In genomic region chr1:57839863-57840262, GRCm38 (mm10) we compare ENCODE assay signal across 25 mouse cellular contexts.
DNase-seq lines count a peak whose midpoint lies in the region; ATAC-seq and TF ChIP-seq lines count a peak whose summit lies in the region.
"Had no signal": no experiment of that assay in that cellular context is flagged by ENCODE, and none has a peak within 500 bp of the region (broad histone marks: within the 10 kb centered on the region; RNA-seq: fewer than 3 reads in every experiment).

No protein-coding gene starts in this region.

- H3K36me3 ChIP-seq in heart, embryonic 11.5 days (ENCODE audit: control insufficient read depth, insufficient read depth, low read length): no peaks in the 10 kb centered on the region
- no peaks in the 10 kb centered on the region for H3K36me3 ChIP-seq in CH12.LX (replicated peaks in 1 of 2; ENCODE audit: control insufficient read depth in 1 of 2, insufficient read depth in 1 of 2, low read length in 1 of 2)
- H3K36me3 ChIP-seq: forebrain, embryonic 15.5 days; heart, embryonic 12.5 days; hindbrain, embryonic 10.5 days; midbrain, embryonic 15.5 days; neural tube, embryonic 15.5 days had no signal

- no peak for ATAC-seq in heart, embryonic 11.5 days (replicated peaks; ENCODE audit: insufficient number of reproducible peaks, low FRiP score, low TSS enrichment)
- ATAC-seq in megakaryocyte, adult 5-6 weeks (ENCODE audit: poor library complexity, severe bottlenecking): 0 out of 2 replicates have a peak, but pooled peaks have one; percentile 30
- ATAC-seq: activated CD4-positive, CD25-positive, alpha-beta regulatory T cell, adult 4 months; forebrain, embryonic 15.5 days; lung, postnatal 0 days; midbrain, embryonic 15.5 days had no signal

- WGBS in heart, embryonic 11.5 days (ENCODE audit: insufficient replicate concordance): 75% methylated on average over 6 of the region's 6 CpGs

- TF ChIP-seq RAD21 in CH12.LX (IDR thresholded peaks at IDR 0.05; ENCODE audit: low read depth, low read length): no peak; the same call in none of the 2 replicates

- H3K4me3 ChIP-seq in heart, embryonic 11.5 days (ENCODE audit: low read depth, low read length): no peak overlapping the region
- no peak overlapping the region for H3K4me3 ChIP-seq in CH12.LX (replicated peaks in 1 of 3; ENCODE audit: low read depth in 2 of 3, low read length in 2 of 3, poor library complexity in 1 of 3)
- H3K4me3 ChIP-seq: erythroblast, embryonic 14.5 days; forebrain, embryonic 15.5 days; heart, embryonic 12.5 days; hindbrain, embryonic 10.5 days; limb, embryonic 15.5 days; liver, embryonic 15.5 days; megakaryocyte, embryonic 14.5 days; midbrain, embryonic 15.5 days; myocyte; neural tube, embryonic 15.5 days had no signal

- no peak overlapping the region for H3K4me2 ChIP-seq in heart, embryonic 11.5 days
- H3K4me2 ChIP-seq in CH12.LX (ENCODE audit: insufficient read depth, low read depth, poor library complexity, severe bottlenecking): peak overlapping the region; percentile 42
- H3K4me2 ChIP-seq: forebrain, embryonic 15.5 days; heart, embryonic 12.5 days; limb, embryonic 15.5 days; liver, embryonic 15.5 days; midbrain, embryonic 15.5 days; neural tube, embryonic 15.5 days had no signal

- no peaks in the 10 kb centered on the region for H3K27me3 ChIP-seq in heart, embryonic 11.5 days (ENCODE audit: control insufficient read depth, insufficient read depth, low read length)
- no peaks in the 10 kb centered on the region for H3K27me3 ChIP-seq in CH12.LX (replicated peaks)
- H3K27me3 ChIP-seq: forebrain, embryonic 15.5 days; heart, embryonic 12.5 days; limb, embryonic 15.5 days; liver, embryonic 15.5 days; megakaryocyte, embryonic 14.5 days; midbrain, embryonic 15.5 days; neural tube, embryonic 15.5 days had no signal

- in situ Hi-C loops in CH12.LX (cut with MboI; ENCODE audit: low pct_ligation_motif_present, low pct_unique_long_range_greater_than_20kb, low sequenced_read_pairs): no loop called here

- H3K79me2 ChIP-seq in CH12.LX (replicated peaks; ENCODE audit: control insufficient read depth, extremely low read depth, insufficient read depth, poor library complexity, severe bottlenecking): no peaks in the 10 kb centered on the region

- dilution Hi-C loops in CH12.LX (cut with MboI; ENCODE audit: extremely low pct_ligation_motif_present, extremely low pct_unique_long_range_greater_than_20kb, low sequenced_read_pairs): no loop called here

- no peak for TF ChIP-seq POLR2A in CH12.LX (IDR thresholded peaks at IDR 0.05; ENCODE audit: low read depth, low read length)

- TF ChIP-seq CTCF in CH12.LX (conservative IDR thresholded peaks at IDR 0.05 in 1 of 2, IDR thresholded peaks at IDR 0.05 in 1 of 2; ENCODE audit: low read depth in 2 of 2, low read length in 2 of 2): peak in 1 of 2 experiments; percentile 35; a peak in 2 of 4 replicates

- no peak overlapping the region for H3K27ac ChIP-seq in heart, embryonic 11.5 days (ENCODE audit: low read depth, low read length)
- H3K27ac ChIP-seq in CH12.LX (ENCODE audit: insufficient read depth, low read depth): no peak overlapping the region; the same call in 1 of the 2 replicates
- H3K27ac ChIP-seq: forebrain, embryonic 15.5 days; hindbrain, embryonic 10.5 days; limb, embryonic 15.5 days; liver, embryonic 15.5 days; midbrain, embryonic 15.5 days; neural tube, embryonic 15.5 days had no signal

- no peak overlapping the region for H3K9ac ChIP-seq in heart, embryonic 11.5 days (ENCODE audit: low read depth, low read length)
- H3K9ac ChIP-seq in CH12.LX (ENCODE audit: insufficient read depth, low read depth): peak overlapping the region; percentile 1; the same call in 1 of the 2 replicates
- H3K9ac ChIP-seq: forebrain, embryonic 15.5 days; heart, embryonic 12.5 days; limb, embryonic 15.5 days; liver, embryonic 15.5 days; midbrain, embryonic 15.5 days; neural tube, embryonic 15.5 days had no signal

- H3K9me3 ChIP-seq in heart, embryonic 11.5 days (replicated peaks; ENCODE audit: control insufficient read depth, low read length): no peaks in the 10 kb centered on the region
- H3K9me3 ChIP-seq in CH12.LX (replicated peaks; ENCODE audit: low read length): no peaks in the 10 kb centered on the region
- H3K9me3 ChIP-seq: forebrain, embryonic 15.5 days; heart, embryonic 12.5 days; hindbrain, embryonic 10.5 days; limb, embryonic 15.5 days; liver, embryonic 15.5 days; megakaryocyte, embryonic 14.5 days; midbrain, embryonic 15.5 days; neural tube, embryonic 15.5 days had no signal

- H3K4me1 ChIP-seq in heart, embryonic 11.5 days (ENCODE audit: control insufficient read depth, insufficient read depth, low read length): no peaks in the 10 kb centered on the region
- H3K4me1 ChIP-seq in CH12.LX (ENCODE audit: control insufficient read depth in 1 of 2, insufficient read depth in 2 of 2): peaks cover 14 to 49% of the 10 kb centered on the region in 2 experiments
- H3K4me1 ChIP-seq: forebrain, embryonic 15.5 days; heart, embryonic 12.5 days; liver, embryonic 15.5 days; megakaryocyte, embryonic 14.5 days; midbrain, embryonic 15.5 days; neural tube, embryonic 15.5 days had no signal

- peak; percentile 27 for DNase-seq in heart, adult 11 months
- peak; percentile 64 for DNase-seq in CH12.LX (ENCODE audit: extremely low read depth)
- peak; percentile 88 for DNase-seq in thymus, postnatal 14 days
- no peak for DNase-seq in embryo, embryonic 10.5 days (ENCODE audit: low spot score)
- no peak for DNase-seq in urinary bladder, postnatal 36 days (ENCODE audit: low spot score in 2 of 2)
- DNase-seq in urinary bladder, postnatal 10 days (ENCODE audit: low spot score): no peak
- DNase-seq: adrenal gland, postnatal 14 days; cerebellum, adult 11 months; cerebellum, postnatal 36 days; kidney, adult 2 months; kidney, postnatal 14 days had no signal

- 0 out of 2 replicates have a peak, but pooled peaks have one; percentile 49 for TF ChIP-seq EP300 in CH12.LX (IDR thresholded peaks at IDR 0.05; ENCODE audit: low read length)

TF ChIP-seq in CH12.LX, 34 proteins besides CTCF, POLR2A, EP300 and RAD21:
- TF ChIP-seq UBTF (IDR thresholded peaks at IDR 0.05; ENCODE audit: low read depth, low read length) (no peak), MAZ (IDR thresholded peaks at IDR 0.05; ENCODE audit: low read depth, low read length) (no peak), ELF1 (IDR thresholded peaks at IDR 0.05; ENCODE audit: low read depth, low read length) (no peak), JUN (IDR thresholded peaks at IDR 0.05; ENCODE audit: insufficient read depth, low read depth, low read length) (no peak), SIN3A (IDR thresholded peaks at IDR 0.05; ENCODE audit: low read length) (peak; percentile 86), CHD2 (IDR thresholded peaks at IDR 0.05; ENCODE audit: low read length) (no peak), MAFK (IDR thresholded peaks at IDR 0.05; ENCODE audit: insufficient replicate concordance, low read length) (0 out of 2 replicates have a peak, but pooled peaks have one; percentile 21), PAX5 (IDR thresholded peaks at IDR 0.05; ENCODE audit: low read length) (no peak), HCFC1 (IDR thresholded peaks at IDR 0.05; ENCODE audit: low read depth, low read length) (no peak), POLR2AphosphoS2 (IDR thresholded peaks at IDR 0.05; ENCODE audit: low read depth, low read length) (no peak), SMC3 (IDR thresholded peaks at IDR 0.05; ENCODE audit: low read depth, low read length) (peak; percentile 31), NRF1 (IDR thresholded peaks at IDR 0.05; ENCODE audit: low read depth, low read length) (no peak), MYC (IDR thresholded peaks at IDR 0.05; ENCODE audit: low read depth, low read length) (0 out of 2 replicates have a peak, but pooled peaks have one; percentile 37), TCF12 (IDR thresholded peaks at IDR 0.05; ENCODE audit: low read depth, low read length) (peak; percentile 80), ZMIZ1 (IDR thresholded peaks at IDR 0.05; ENCODE audit: low read depth, low read length) (no peak), BHLHE40 (IDR thresholded peaks at IDR 0.05; ENCODE audit: low read depth, low read length) (peak; percentile 61), TBP (conservative IDR thresholded peaks at IDR 0.05; ENCODE audit: low read depth, low read length) (no peak), KAT2A (IDR thresholded peaks at IDR 0.05; ENCODE audit: insufficient replicate concordance, low read length) (no peak), GABPA (IDR thresholded peaks at IDR 0.05; ENCODE audit: insufficient replicate concordance, low read depth, low read length) (no peak), USF2 (conservative IDR thresholded peaks at IDR 0.05; ENCODE audit: low read depth, low read length) (no peak), NELFE (IDR thresholded peaks at IDR 0.05; ENCODE audit: low read depth, low read length) (no peak), ZNF384 (IDR thresholded peaks at IDR 0.05; ENCODE audit: low read depth, low read length) (no peak), MAX (IDR thresholded peaks at IDR 0.05; ENCODE audit: low read length) (peak; percentile 66; the same call in 1 of the 2 replicates), JUND (conservative IDR thresholded peaks at IDR 0.05; ENCODE audit: low read depth, low read length) (no peak), RCOR1 (conservative IDR thresholded peaks at IDR 0.05; ENCODE audit: low read depth, low read length) (no peak), MEF2A (IDR thresholded peaks at IDR 0.05; ENCODE audit: borderline replicate concordance, low read depth, low read length) (peak; percentile 44; the same call in 1 of the 2 replicates), CHD1 (IDR thresholded peaks at IDR 0.05; ENCODE audit: low read depth, low read length) (no peak), ETS1 (conservative IDR thresholded peaks at IDR 0.05; ENCODE audit: low read depth, low read length) (peak; percentile 96), MXI1 (IDR thresholded peaks at IDR 0.05; ENCODE audit: low read depth, low read length) (no peak), ZC3H11A (IDR thresholded peaks at IDR 0.05; ENCODE audit: low read depth, low read length) (no peak), IRF4 (IDR thresholded peaks at IDR 0.05; ENCODE audit: low read depth, low read length) (peak; percentile 61), E2F4 (IDR thresholded peaks at IDR 0.05; ENCODE audit: insufficient replicate concordance, low read depth, low read length) (no peak), USF1 (IDR thresholded peaks at IDR 0.05; ENCODE audit: low read depth, low read length) (no peak), ZKSCAN1 (IDR thresholded peaks at IDR 0.05; ENCODE audit: borderline replicate concordance, low read depth, low read length) (no peak)
TF ChIP-seq in CH12.LX: peak in this region for 10.

Comparison
In these comparisons a context has a peak if more than half of its experiments do, and no peak if none do; other contexts are left out.
1. DNase-seq: peak in heart, adult 11 months (single experiment), CH12.LX (single experiment) and thymus, postnatal 14 days (single experiment); none in embryo, embryonic 10.5 days (single experiment), urinary bladder, postnatal 36 days (0 of 2) and urinary bladder, postnatal 10 days (single experiment).